Mouse (Mus musculus) ES-Bruce4 (cell line): ENCODE measurements at regions not wholly inside any gene's neighbourhood (a gene's known extent, or its start where the extent isn't known, plus 50 kb on each side); places are given as distances from the start of the nearest gene placed in this dataset.

Experiments
- H3K27ac ChIP-seq: 2 replicates; pipeline ENCODE4 v1.5.1; 2012; ENCODE audit warnings: low read length, inconsistent platforms; ENCODE audit not compliant: insufficient read depth
- H3K27me3 ChIP-seq: 2 replicates; pipeline ENCODE4 v1.6.1; 2012; ENCODE audit warnings: mild to moderate bottlenecking, low read length, inconsistent platforms; ENCODE audit not compliant: control insufficient read depth, poor library complexity, insufficient read depth, severe bottlenecking
- H3K36me3 ChIP-seq: 2 replicates; pipeline ENCODE4 v1.6.1; 2012; ENCODE audit warnings: inconsistent platforms, mild to moderate bottlenecking, low read length, moderate library complexity; ENCODE audit not compliant: control insufficient read depth, poor library complexity, insufficient read depth, severe bottlenecking
- H3K4me1 ChIP-seq: one replicate; pipeline ENCODE4 v1.8.1; 2011; ENCODE audit warnings: low read length; ENCODE audit not compliant: control insufficient read depth, insufficient read depth
- H3K4me3 ChIP-seq: 2 replicates; pipeline ENCODE4 v1.5.1; 2011; ENCODE audit warnings: low read depth, mild to moderate bottlenecking, low read length
- H3K9ac ChIP-seq: 2 replicates; pipeline ENCODE4 v1.6.1; 2012; ENCODE audit warnings: low read depth, mild to moderate bottlenecking, inconsistent platforms; ENCODE audit not compliant: poor library complexity, severe bottlenecking
- H3K9me3 ChIP-seq: replicated peaks from 2 replicates; pipeline ENCODE4 v1.6.1; 2012; ENCODE audit warnings: mild to moderate bottlenecking, low read length, inconsistent platforms; ENCODE audit not compliant: control insufficient read depth, poor library complexity, insufficient read depth, severe bottlenecking
- CTCF ChIP-seq: IDR thresholded peaks from one replicate; pipeline ENCODE4 v1.8.1; 2011; ENCODE audit warnings: low read depth, low read length
- EP300 ChIP-seq: IDR thresholded peaks from 2 replicates; pipeline ENCODE4 v1.6.1; 2011; ENCODE audit warnings: low read depth, low read length; ENCODE audit not compliant: insufficient read depth
- POLR2A ChIP-seq: IDR thresholded peaks from one replicate; pipeline ENCODE4 v1.8.1; 2011; ENCODE audit warnings: low read length; ENCODE audit not compliant: insufficient read depth

- Histone ChIP-seq H3K27me3 (no peaks in the 10 kb centered on the region), H3K4me3 (no peak overlapping the region), H3K36me3 (no peaks in the 10 kb centered on the region), H3K27ac (no peak overlapping the region), H3K9ac (no peak overlapping the region), H3K4me1 (no peaks in the 10 kb centered on the region), H3K9me3 (no peaks in the 10 kb centered on the region)
- TF ChIP-seq CTCF: no peak
- TF ChIP-seq POLR2A: no peak
- TF ChIP-seq EP300: no peak
Observed at GRCm38 (mm10) chr14:99435512-99435911, 137.0 kb downstream of the Klf5 start.

- no peaks in the 10 kb centered on the region for H3K36me3 ChIP-seq
- H3K27me3 ChIP-seq: no peaks in the 10 kb centered on the region
- no peak overlapping the region for H3K4me3 ChIP-seq
- H3K9ac ChIP-seq: no peak overlapping the region
- no peaks in the 10 kb centered on the region for H3K9me3 ChIP-seq
- no peak overlapping the region for H3K27ac ChIP-seq
- H3K4me1 ChIP-seq: no peaks in the 10 kb centered on the region
- TF ChIP-seq EP300 (no peak), CTCF (no peak), POLR2A (no peak)
Observed at GRCm38 (mm10) chr14:99436051-99436450, 137.6 kb downstream of the Klf5 start.

GRCm38 (mm10) chr14:99449112-99449511, 150.6 kb downstream of the Klf5 start:
- Histone ChIP-seq H3K4me1 (no peaks in the 10 kb centered on the region), H3K4me3 (no peak overlapping the region), H3K27me3 (no peaks in the 10 kb centered on the region), H3K27ac (no peak overlapping the region), H3K9ac (no peak overlapping the region), H3K9me3 (no peaks in the 10 kb centered on the region), H3K36me3 (no peaks in the 10 kb centered on the region)
- TF ChIP-seq CTCF: no peak
- 0 out of 2 replicates have a peak, but pooled peaks have one; percentile 37 for TF ChIP-seq EP300

GRCm38 (mm10) chr14:99449870-99450269, 151.4 kb downstream of the Klf5 start:
- Histone ChIP-seq H3K4me3 (no peak overlapping the region), H3K9ac (no peak overlapping the region), H3K27me3 (no peaks in the 10 kb centered on the region), H3K4me1 (no peaks in the 10 kb centered on the region), H3K27ac (no peak overlapping the region), H3K36me3 (no peaks in the 10 kb centered on the region), H3K9me3 (no peaks in the 10 kb centered on the region)
- no peak for TF ChIP-seq CTCF
- no peak for TF ChIP-seq EP300
- TF ChIP-seq POLR2A: no peak

GRCm38 (mm10) chr14:99451110-99451795, 152.8 kb downstream of the Klf5 start:
- no peak overlapping the region for H3K27ac ChIP-seq

GRCm38 (mm10) chr14:99453916-99454315, 155.4 kb downstream of the Klf5 start:
- no peaks in the 10 kb centered on the region for H3K36me3 ChIP-seq

More at GRCm38 (mm10) chr14:99451110-99451795, 152.8 kb downstream of the Klf5 start:
- H3K4me3 ChIP-seq: no peak overlapping the region
- H3K4me1 ChIP-seq: no peaks in the 10 kb centered on the region
- H3K9ac ChIP-seq: no peak overlapping the region
- no peak for TF ChIP-seq POLR2A
- TF ChIP-seq CTCF: no peak
- no peak for TF ChIP-seq EP300
- H3K27me3 ChIP-seq: no peaks in the 10 kb centered on the region
- no peaks in the 10 kb centered on the region for H3K9me3 ChIP-seq
- H3K36me3 ChIP-seq: no peaks in the 10 kb centered on the region

More at GRCm38 (mm10) chr14:99453916-99454315, 155.4 kb downstream of the Klf5 start:
- Histone ChIP-seq H3K4me3 (no peak overlapping the region), H3K4me1 (peaks cover 4% of the 10 kb centered on the region), H3K27me3 (no peaks in the 10 kb centered on the region), H3K9ac (no peak overlapping the region), H3K9me3 (no peaks in the 10 kb centered on the region), H3K27ac (no peak overlapping the region)
- TF ChIP-seq POLR2A: no peak
- TF ChIP-seq EP300: no peak
